Mouse (Mus musculus) midbrain, embryonic 10.5 days (tissue): ENCODE data around the gene Gm973. TPM values are rescaled to one million over a fixed set of nuclear protein-coding genes. Genes with fewer than 3 reads are reported as not detected.

Source experiments
- DNase-seq: peaks from one replicate; pipeline ENCODE4 v3.0.0-alpha.2; 2017; ENCODE audit warnings: low spot score
- H3K27ac ChIP-seq: fragments of 300-500 bp; sonication (generic); replicated peaks from 2 replicates; pipeline ENCODE4 v1.5.1; 2016; ENCODE audit warnings: mild to moderate bottlenecking
- H3K27me3 ChIP-seq: fragments of 300-500 bp; sonication (generic); 2 replicates; pipeline ENCODE4 v1.6.1; 2016; ENCODE audit warnings: low read depth, mild to moderate bottlenecking; ENCODE audit not compliant: poor library complexity, severe bottlenecking
- H3K36me3 ChIP-seq: fragments of 300-500 bp; sonication (generic); 2 replicates; pipeline ENCODE4 v1.6.1; 2016; ENCODE audit warnings: mild to moderate bottlenecking, moderate library complexity
- H3K4me1 ChIP-seq: fragments of 300-500 bp; sonication (generic); 2 replicates; pipeline ENCODE4 v1.6.1; 2016
- H3K4me3 ChIP-seq: fragments of 300-500 bp; sonication (generic); 2 replicates; pipeline ENCODE4 v1.5.1; 2016; ENCODE audit warnings: mild to moderate bottlenecking, moderate library complexity
- H3K9me3 ChIP-seq: fragments of 300-500 bp; sonication (generic); replicated peaks from 2 replicates; pipeline ENCODE4 v1.6.1; 2016; ENCODE audit warnings: mild to moderate bottlenecking
- WGBS: fragments of 180-500 bp; shearing (Covaris S2); methylation state at CpG from one replicate; pipeline ENCODE4 v1.1.7; 2016; 5-methylcytosine and 5-hydroxymethylcytosine counted together
- polyA plus RNA-seq: library from polyadenylated mRNA; unstranded; fragments of >200 nt; fragmentation: Nextera tagmentation; extraction: Ambion mirVana; gene quantifications from 2 replicates; pipeline ENCODE4 v1.2.1, GENCODE M21; 2016

Gm973 gene
- polyA plus RNA-seq, 1 experiment from 2014 or later = 9.4 TPM

DNA sequence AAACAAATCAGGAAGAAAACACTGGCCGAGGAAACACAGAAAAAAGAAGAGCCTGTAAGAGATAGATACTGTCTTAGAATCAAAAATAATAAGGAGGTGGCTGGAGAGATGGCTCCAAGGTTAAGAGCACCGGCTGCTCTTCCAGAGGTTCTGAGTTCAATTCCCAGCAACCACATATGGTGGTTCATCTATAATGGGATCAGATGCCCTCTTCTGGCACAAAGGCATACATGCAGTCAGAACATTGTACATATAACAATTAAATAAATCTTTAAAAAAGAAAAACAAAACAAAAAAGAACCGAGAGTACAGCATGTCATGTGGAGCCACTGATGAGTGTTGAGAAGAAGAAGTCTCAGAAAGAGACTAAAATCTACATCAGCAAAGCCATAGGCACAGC, 64.8 kb downstream of the Gm973 start:
- Histone ChIP-seq H3K9me3 (no peaks in the 10 kb centered on the region), H3K4me1 (peaks cover 22% of the 10 kb centered on the region), H3K4me3 (no peak overlapping the region), H3K36me3 (no peaks in the 10 kb centered on the region), H3K27me3 (peaks cover 38% of the 10 kb centered on the region), H3K27ac (no peak overlapping the region)
- no peak for DNase-seq
- 87% methylated on average over 3 of the region's 3 CpGs for WGBS

DNA sequence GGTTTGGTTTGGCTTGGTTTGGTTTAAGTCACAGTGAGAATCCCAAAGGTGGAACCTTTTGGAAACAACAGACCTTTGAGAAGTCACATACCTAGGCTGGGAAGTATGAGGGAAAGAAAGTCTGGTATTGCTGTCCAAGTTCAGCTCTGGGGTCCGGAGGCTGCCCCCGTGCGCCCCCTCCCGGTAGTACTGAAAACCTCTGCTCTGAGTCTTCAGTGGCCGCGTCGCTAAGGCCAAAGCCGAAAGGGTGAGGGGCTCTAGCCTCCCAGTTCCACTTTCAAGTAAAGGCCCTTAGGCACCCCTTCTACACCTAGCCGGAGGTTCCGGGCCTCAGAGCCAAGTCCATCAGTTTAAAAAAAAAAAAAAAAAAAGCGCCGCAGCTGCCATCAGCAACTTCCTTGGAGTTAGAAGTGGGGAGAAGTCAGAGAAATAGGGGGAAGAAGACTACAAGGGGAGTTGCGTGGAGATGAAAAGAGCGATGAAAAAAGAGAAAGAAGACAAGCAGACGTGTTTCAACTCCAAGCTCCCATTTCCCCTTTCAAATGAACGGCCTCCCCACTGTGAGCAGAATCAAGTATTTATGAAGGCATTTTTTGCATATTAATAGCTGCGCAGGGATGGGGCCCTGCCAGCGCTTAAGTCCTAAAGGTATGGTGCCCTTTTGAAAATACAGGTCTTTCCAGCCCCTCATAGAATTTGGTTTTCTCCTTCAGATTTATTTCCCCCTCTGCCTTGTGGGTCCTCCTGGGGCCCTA, 68.8 kb downstream of the Gm973 start:
- no peaks in the 10 kb centered on the region for H3K9me3 ChIP-seq
- peaks cover 47% of the 10 kb centered on the region for H3K27me3 ChIP-seq
- peaks cover 22% of the 10 kb centered on the region for H3K4me1 ChIP-seq
- no peak overlapping the region for H3K27ac ChIP-seq
- 7% methylated on average over 18 of the region's 18 CpGs for WGBS
- peak; percentile 79 for DNase-seq
- peak overlapping the region; percentile 16 for H3K4me3 ChIP-seq
- H3K36me3 ChIP-seq = no peaks in the 10 kb centered on the region

DNA sequence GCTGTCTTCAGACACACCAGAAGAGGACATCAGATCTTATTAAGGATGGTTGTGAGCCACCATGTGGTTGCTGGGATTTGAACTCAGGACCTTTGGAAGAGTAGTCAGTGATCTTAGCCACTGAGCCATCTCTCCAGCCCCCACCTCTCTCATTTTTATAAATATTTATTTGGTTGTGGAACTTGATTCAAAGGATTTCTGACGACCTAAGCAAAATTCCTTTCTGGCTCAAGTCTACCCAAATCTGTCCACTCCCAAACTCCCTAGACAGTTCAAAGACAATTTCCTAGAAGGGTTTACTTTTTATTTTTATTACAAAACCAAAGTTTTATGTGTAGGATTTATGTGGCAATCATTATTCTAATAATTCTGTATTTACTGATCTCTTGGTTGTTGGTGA, 73.2 kb downstream of the Gm973 start:
- H3K36me3 ChIP-seq = no peaks in the 10 kb centered on the region
- WGBS = 80% methylated on average over 1 of the region's 1 CpGs
- peaks cover 67% of the 10 kb centered on the region for H3K27me3 ChIP-seq
- peaks cover 33% of the 10 kb centered on the region for H3K4me1 ChIP-seq
- H3K9me3 ChIP-seq = no peaks in the 10 kb centered on the region
- no peak overlapping the region for H3K27ac ChIP-seq
- H3K4me3 ChIP-seq = no peak overlapping the region
- no peak for DNase-seq

DNA sequence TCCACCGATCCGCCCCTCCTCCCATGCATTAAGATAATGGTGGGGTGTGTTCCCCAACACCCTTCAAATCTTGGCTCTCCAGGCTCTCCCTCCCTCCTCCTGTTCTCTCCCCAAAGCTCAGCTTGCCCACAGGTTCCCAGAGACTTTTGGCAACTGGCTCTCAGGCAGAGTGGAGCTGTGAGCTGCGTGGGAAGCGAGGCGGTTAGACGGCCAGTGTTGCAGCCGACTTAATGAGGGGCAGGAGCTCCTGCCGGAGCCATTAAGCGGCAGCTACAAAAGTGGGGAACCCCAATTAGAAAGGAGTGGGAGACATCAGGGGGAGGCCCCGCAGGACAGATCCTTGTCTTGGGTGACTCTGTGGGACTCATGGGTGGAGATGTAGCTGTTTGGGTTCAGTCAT, 76.3 kb downstream of the Gm973 start:
- peaks cover 54% of the 10 kb centered on the region for H3K27me3 ChIP-seq
- DNase-seq = peak; percentile 50
- 3% methylated on average over 10 of the region's 10 CpGs for WGBS
- H3K4me1 ChIP-seq = peaks cover 23% of the 10 kb centered on the region
- no peaks in the 10 kb centered on the region for H3K9me3 ChIP-seq
- peak overlapping the region; percentile 40 for H3K4me3 ChIP-seq
- no peaks in the 10 kb centered on the region for H3K36me3 ChIP-seq
- 0 out of 2 replicates have a peak overlapping the region, but pooled peaks have one; percentile 42 for H3K27ac ChIP-seq

DNA sequence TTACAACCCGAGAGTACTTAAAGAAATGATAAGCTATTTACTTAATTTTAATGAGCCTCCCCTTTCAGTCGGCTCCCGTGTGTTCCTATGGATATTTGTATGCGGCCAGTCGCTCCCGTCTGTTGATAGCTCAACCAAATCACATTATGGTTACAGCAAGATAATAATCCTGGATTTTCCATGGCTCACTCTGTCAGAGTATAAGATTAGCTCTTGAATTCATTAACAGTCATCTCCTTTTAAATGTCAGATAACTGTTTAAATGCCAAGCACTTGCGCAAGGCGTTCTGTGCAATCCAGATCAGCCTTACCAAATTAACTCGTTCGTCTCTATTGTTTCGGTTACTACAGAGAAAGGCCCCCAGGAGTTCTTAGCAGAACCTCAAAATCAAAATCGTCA, 76.8 kb downstream of the Gm973 start:
- Histone ChIP-seq H3K36me3 (no peaks in the 10 kb centered on the region), H3K27me3 (peaks cover 54% of the 10 kb centered on the region), H3K9me3 (no peaks in the 10 kb centered on the region), H3K27ac (no peak overlapping the region), H3K4me3 (peak overlapping the region; percentile 40), H3K4me1 (peaks cover 23% of the 10 kb centered on the region)
- WGBS = 22% methylated on average over 12 of the region's 12 CpGs
- no peak for DNase-seq

DNA sequence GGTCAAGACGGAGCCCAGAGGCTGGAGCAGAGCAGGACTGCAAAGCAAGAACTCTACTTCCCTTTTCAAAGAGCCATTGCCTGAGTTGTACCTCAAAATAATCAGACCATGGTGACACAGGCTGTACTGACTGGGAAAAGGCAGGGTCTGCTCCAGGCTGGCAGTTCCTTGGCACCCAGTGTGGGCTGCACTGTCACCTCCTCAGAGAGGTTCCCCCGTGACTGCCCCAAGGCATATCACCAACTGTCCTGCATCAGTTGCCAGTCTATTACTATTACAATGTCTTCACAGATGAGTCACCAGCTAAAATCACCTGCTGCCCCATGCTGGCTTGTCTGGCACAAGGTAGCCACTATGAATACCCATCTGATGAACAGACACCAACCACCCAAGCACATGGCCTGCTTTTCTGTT, 77.6 kb downstream of the Gm973 start:
- peaks cover 23% of the 10 kb centered on the region for H3K4me1 ChIP-seq
- WGBS = 74% methylated on average over 2 of the region's 2 CpGs
- no peak for DNase-seq
- H3K36me3 ChIP-seq = no peaks in the 10 kb centered on the region
- H3K9me3 ChIP-seq = no peaks in the 10 kb centered on the region
- no peak overlapping the region for H3K27ac ChIP-seq
- peaks cover 54% of the 10 kb centered on the region for H3K27me3 ChIP-seq
- H3K4me3 ChIP-seq = no peak overlapping the region

DNA sequence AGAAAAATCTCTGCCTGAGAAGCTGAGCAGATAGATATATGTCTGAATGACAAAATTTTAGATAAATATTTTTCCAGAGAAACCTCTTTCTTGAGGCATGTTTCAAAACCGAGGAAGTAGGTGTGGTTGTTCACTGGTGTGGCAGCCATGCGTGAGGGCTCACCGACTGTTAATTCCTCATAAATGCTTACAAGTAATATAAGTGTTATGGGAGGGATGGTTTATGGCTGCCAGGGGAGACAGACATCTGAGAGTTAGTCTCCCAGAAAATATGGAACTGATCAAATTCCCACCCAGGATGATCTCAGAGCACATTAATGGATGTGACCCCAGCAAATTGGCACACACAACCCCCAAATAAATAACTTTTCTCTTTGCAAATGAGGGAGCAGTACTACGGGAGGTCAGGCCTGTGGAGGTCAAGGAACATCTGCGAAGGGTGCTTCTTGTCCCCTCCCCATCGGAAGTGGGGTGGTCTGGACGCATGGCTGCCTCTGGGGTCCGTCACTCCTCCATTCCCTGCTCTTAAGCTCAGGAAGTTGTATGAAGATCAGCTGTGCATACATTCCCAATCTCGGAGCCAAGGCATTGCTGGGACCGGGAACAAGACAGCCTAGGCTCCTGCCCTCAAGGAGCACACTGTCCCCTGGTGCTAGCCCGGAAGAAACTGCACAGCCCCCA, 78.7 kb downstream of the Gm973 start:
- peaks cover 52% of the 10 kb centered on the region for H3K27me3 ChIP-seq
- WGBS = 87% methylated on average over 11 of the region's 11 CpGs

DNA sequence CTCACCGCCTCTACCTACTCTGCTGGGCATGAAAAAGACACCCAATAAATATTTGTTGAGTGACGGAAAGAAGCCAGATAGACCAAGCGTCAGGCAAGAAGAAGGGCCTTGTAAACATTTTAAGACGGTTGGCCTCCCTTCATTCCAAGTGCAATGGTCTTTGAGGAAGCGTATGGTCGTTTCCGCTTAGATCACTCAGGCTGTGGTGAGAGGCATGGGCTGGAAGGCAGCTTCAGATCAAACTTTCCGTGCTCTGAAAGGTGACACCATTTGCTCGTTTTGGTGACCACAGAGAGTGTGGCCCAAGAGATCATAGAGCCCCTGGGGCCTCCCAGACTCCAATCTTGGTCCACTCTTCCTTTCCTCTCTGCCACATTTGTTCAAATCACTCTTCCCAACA, 79.5 kb downstream of the Gm973 start:
- no peaks in the 10 kb centered on the region for H3K9me3 ChIP-seq
- H3K27ac ChIP-seq = no peak overlapping the region
- no peaks in the 10 kb centered on the region for H3K36me3 ChIP-seq
- WGBS = 88% methylated on average over 9 of the region's 9 CpGs
- no peak for DNase-seq
- peaks cover 45% of the 10 kb centered on the region for H3K27me3 ChIP-seq
- H3K4me3 ChIP-seq = no peak overlapping the region
- peaks cover 23% of the 10 kb centered on the region for H3K4me1 ChIP-seq

More for the DNA sequence above, 78.7 kb downstream of the Gm973 start:
- Histone ChIP-seq H3K36me3 (no peaks in the 10 kb centered on the region), H3K27ac (no peak overlapping the region), H3K9me3 (no peaks in the 10 kb centered on the region), H3K4me1 (peaks cover 23% of the 10 kb centered on the region), H3K4me3 (no peak overlapping the region)
- no peak for DNase-seq

DNA sequence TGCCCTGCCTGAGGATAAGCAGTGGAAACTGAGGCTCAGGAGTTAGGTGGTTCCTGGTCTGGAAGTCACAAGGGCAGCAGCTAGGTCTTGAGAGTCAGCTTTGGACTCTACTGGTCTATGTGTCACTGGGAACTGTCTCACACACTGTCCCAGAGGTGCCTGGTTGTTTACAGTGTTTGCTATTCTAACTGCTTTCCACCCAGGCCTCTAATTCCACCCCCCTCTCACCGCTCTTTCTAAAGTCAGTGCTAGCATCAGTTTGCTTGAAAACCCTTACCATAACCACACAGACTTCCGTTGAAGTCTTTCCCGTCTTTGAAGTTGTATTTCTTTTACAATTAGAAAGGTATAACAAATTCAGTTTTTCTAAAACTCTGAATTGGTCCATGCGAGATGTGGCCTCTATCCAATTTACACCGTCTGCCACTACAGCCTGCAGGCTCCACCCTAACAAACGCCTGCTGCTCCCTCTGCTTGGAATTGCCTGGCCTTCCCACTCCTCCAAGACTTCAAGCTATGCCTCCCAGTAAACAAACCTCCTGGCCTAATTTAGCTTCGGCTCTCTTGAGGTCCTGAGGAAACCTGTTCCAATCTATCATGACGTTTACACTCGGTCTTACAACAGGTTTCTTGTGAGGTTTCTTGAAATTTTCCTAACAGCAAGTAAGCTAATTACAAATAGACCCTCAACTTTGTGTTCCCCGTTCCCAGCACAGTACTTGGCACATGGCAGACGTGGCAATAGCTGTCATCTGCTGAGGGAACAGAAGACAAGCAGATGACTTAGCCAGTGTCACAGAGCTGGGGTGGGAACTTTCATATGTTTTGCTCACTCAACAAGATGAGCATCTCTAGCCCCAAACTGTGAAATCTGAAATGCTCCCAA, 86.7 kb downstream of the Gm973 start:
- no peak overlapping the region for H3K4me3 ChIP-seq
- H3K4me1 ChIP-seq = peaks cover 12% of the 10 kb centered on the region
- no peaks in the 10 kb centered on the region for H3K36me3 ChIP-seq
- no peaks in the 10 kb centered on the region for H3K9me3 ChIP-seq
- WGBS = 61% methylated on average over 11 of the region's 11 CpGs
- peaks cover 13% of the 10 kb centered on the region; the same call in 1 of the 2 replicates for H3K27me3 ChIP-seq
- H3K27ac ChIP-seq = no peak overlapping the region
- DNase-seq = no peak

DNA sequence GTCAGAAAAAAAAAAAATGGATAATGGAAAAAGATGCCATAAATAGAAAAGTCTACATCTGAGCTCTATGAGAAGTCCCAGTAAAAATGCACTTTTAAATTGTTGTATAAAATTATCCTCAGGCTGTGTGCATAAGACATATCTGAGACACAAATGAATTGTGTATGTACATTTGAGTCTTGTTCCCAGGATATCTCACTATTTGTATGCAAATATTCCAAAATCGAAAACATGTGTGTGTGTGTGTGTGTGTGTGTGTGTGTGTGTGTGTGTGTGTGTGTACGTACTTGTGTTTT, 87.3 kb downstream of the Gm973 start:
- H3K27ac ChIP-seq = no peak overlapping the region
- peaks cover 12% of the 10 kb centered on the region for H3K4me1 ChIP-seq
- peaks cover 13% of the 10 kb centered on the region; the same call in 1 of the 2 replicates for H3K27me3 ChIP-seq
- H3K4me3 ChIP-seq = no peak overlapping the region
- H3K36me3 ChIP-seq = no peaks in the 10 kb centered on the region
- H3K9me3 ChIP-seq = no peaks in the 10 kb centered on the region
- no peak for DNase-seq
- 82% methylated on average over 2 of the region's 2 CpGs for WGBS

DNA sequence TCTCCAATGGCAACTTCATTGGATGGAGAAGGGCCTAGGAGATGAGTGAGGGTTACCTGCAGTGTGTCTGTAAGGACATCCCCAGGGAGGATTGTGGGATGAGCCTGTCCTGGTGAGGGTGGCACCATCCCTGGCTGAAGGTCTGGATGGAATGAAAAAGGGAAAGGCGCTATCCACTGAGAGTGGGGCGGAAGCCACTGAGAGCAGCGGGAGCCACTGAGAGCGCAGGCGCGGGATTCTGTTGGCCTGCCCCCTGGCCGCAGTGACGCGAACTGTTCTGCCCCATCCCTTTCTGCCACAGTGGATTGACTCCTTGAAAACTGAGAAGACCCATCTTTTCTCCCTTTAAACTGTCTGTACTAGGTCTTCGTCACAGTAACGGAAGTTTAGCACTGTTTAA, 87.8 kb downstream of the Gm973 start:
- DNase-seq = peak; percentile 61
- H3K27me3 ChIP-seq = peaks cover 13% of the 10 kb centered on the region; the same call in 1 of the 2 replicates
- peaks cover 12% of the 10 kb centered on the region for H3K4me1 ChIP-seq
- WGBS = 15% methylated on average over 11 of the region's 11 CpGs
- no peaks in the 10 kb centered on the region for H3K36me3 ChIP-seq
- peak overlapping the region; percentile 14; the same call in 1 of the 2 replicates for H3K4me3 ChIP-seq
- no peaks in the 10 kb centered on the region for H3K9me3 ChIP-seq
- no peak overlapping the region; the same call in 1 of the 2 replicates for H3K27ac ChIP-seq

DNA sequence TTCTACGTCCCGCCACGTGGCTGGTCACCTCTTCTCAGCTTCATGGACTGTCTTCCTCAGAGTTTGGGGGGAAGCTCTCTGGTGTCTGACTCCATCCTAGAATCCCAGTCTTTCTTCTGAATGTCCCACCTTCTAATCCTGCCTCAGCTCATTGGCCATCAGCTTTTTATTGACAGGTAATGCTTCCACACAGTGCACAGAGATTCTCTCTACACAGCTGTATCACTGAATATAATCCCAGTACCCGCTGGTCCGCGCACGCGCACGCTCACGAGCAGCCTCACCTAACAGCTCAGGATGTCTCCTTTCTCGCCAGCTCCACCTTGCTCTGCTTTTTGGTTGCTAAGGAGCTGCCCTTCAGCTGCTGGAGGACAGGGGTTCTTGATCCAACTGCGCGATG, 90.4 kb downstream of the Gm973 start:
- peaks cover 9% of the 10 kb centered on the region; the same call in 1 of the 2 replicates for H3K27me3 ChIP-seq
- no peak overlapping the region for H3K27ac ChIP-seq
- 89% methylated on average over 13 of the region's 13 CpGs for WGBS
- no peak for DNase-seq
- peaks cover 12% of the 10 kb centered on the region for H3K4me1 ChIP-seq
- H3K4me3 ChIP-seq = no peak overlapping the region
- H3K36me3 ChIP-seq = no peaks in the 10 kb centered on the region
- no peaks in the 10 kb centered on the region for H3K9me3 ChIP-seq
